Mouse (Mus musculus): ENCODE results near the gene Serpina3g. TPM values are rescaled to one million over a fixed set of nuclear protein-coding genes. Genes with fewer than 3 reads are reported as not detected.

The Serpina3g gene
- polyA plus RNA-seq, 1 experiment from 2014 or later, result 1.2 TPM

- Histone ChIP-seq H3K36me3 (ENCODE audit: control insufficient read depth, insufficient read depth, low read length) (no peaks in the 10 kb centered on the region), H3K4me2 (ENCODE audit: low read length) (no peak overlapping the region), H3K4me1 (ENCODE audit: control insufficient read depth, insufficient read depth, low read depth, low read length) (no peaks in the 10 kb centered on the region), H3K9me3 (ENCODE audit: control insufficient read depth, low read length) (no peaks in the 10 kb centered on the region), H3K9ac (ENCODE audit: low read depth, low read length) (no peak overlapping the region), H3K27me3 (replicated peaks; ENCODE audit: control insufficient read depth, insufficient read depth, low read length) (no peaks in the 10 kb centered on the region), H3K27ac (ENCODE audit: low read depth, low read length) (no peak overlapping the region), H3K4me3 (ENCODE audit: low read length) (no peak overlapping the region)
- no peak for ATAC-seq
- WGBS, result 56% methylated on average over 3 of the region's 3 CpGs
Observed at GRCm38 (mm10) chr12:104261041-104261440, 25.0 kb downstream of the Serpina3g start.

GRCm38 (mm10) chr12:104262863-104263262 lies 26.8 kb downstream of the Serpina3g start, which contains the start of gene Serpina3i:
Serpina3i (plus strand) TSS chr12:104263122.
- ATAC-seq, result no peak
- Histone ChIP-seq H3K4me2 (ENCODE audit: low read length) (no peak within 1 kb of the TSS), H3K4me1 (ENCODE audit: control insufficient read depth, insufficient read depth, low read depth, low read length) (no peaks in the 10 kb centered on the region), H3K27ac (ENCODE audit: low read depth, low read length) (no peak within 1 kb of the TSS), H3K4me3 (ENCODE audit: low read length) (no peak within 1 kb of the TSS), H3K9me3 (ENCODE audit: control insufficient read depth, low read length) (no peaks in the 10 kb centered on the region), H3K9ac (ENCODE audit: low read depth, low read length) (no peak within 1 kb of the TSS), H3K36me3 (ENCODE audit: control insufficient read depth, insufficient read depth, low read length) (no peaks in the 10 kb centered on the region), H3K27me3 (replicated peaks; ENCODE audit: control insufficient read depth, insufficient read depth, low read length) (no peaks in the 10 kb centered on the region)

- Histone ChIP-seq H3K9ac (ENCODE audit: low read depth, low read length) (no peak overlapping the region), H3K4me1 (ENCODE audit: control insufficient read depth, insufficient read depth, low read depth, low read length) (no peaks in the 10 kb centered on the region), H3K4me3 (ENCODE audit: low read length) (no peak overlapping the region), H3K9me3 (ENCODE audit: control insufficient read depth, low read length) (no peaks in the 10 kb centered on the region), H3K27ac (ENCODE audit: low read depth, low read length) (no peak overlapping the region), H3K27me3 (replicated peaks; ENCODE audit: control insufficient read depth, insufficient read depth, low read length) (no peaks in the 10 kb centered on the region), H3K36me3 (ENCODE audit: control insufficient read depth, insufficient read depth, low read length) (no peaks in the 10 kb centered on the region), H3K4me2 (ENCODE audit: low read length) (no peak overlapping the region)
- WGBS, result 85% methylated on average over 3 of the region's 3 CpGs
- ATAC-seq, result no peak
Observed at GRCm38 (mm10) chr12:104266374-104266773, 30.3 kb downstream of the Serpina3g start.

GRCm38 (mm10) chr12:104278216-104279055 lies 42.4 kb downstream of the Serpina3g start:
- H3K4me3 ChIP-seq (ENCODE audit: low read length), result no peak overlapping the region
- no peaks in the 10 kb centered on the region for H3K4me1 ChIP-seq (ENCODE audit: control insufficient read depth, insufficient read depth, low read depth, low read length)
- H3K27ac ChIP-seq (ENCODE audit: low read depth, low read length), result no peak overlapping the region
- WGBS, result 74% methylated on average over 18 of the region's 18 CpGs
- H3K36me3 ChIP-seq (ENCODE audit: control insufficient read depth, insufficient read depth, low read length), result no peaks in the 10 kb centered on the region
- H3K4me2 ChIP-seq (ENCODE audit: low read length), result no peak overlapping the region
- ATAC-seq, result no peak
- no peaks in the 10 kb centered on the region for H3K9me3 ChIP-seq (ENCODE audit: control insufficient read depth, low read length)
- H3K27me3 ChIP-seq (replicated peaks; ENCODE audit: control insufficient read depth, insufficient read depth, low read length), result no peaks in the 10 kb centered on the region
- H3K9ac ChIP-seq (ENCODE audit: low read depth, low read length), result no peak overlapping the region

GRCm38 (mm10) chr12:104279056-104279435 lies 43.0 kb downstream of the Serpina3g start:
- H3K4me1 ChIP-seq (ENCODE audit: control insufficient read depth, insufficient read depth, low read depth, low read length), result no peaks in the 10 kb centered on the region
- H3K36me3 ChIP-seq (ENCODE audit: control insufficient read depth, insufficient read depth, low read length), result no peaks in the 10 kb centered on the region
- ATAC-seq, result no peak
- H3K27ac ChIP-seq (ENCODE audit: low read depth, low read length), result no peak overlapping the region
- H3K9ac ChIP-seq (ENCODE audit: low read depth, low read length), result no peak overlapping the region
- H3K4me3 ChIP-seq (ENCODE audit: low read length), result no peak overlapping the region
- no peak overlapping the region for H3K4me2 ChIP-seq (ENCODE audit: low read length)
- WGBS, result 17% methylated on average over 3 of the region's 3 CpGs
- H3K27me3 ChIP-seq (replicated peaks; ENCODE audit: control insufficient read depth, insufficient read depth, low read length), result no peaks in the 10 kb centered on the region
- no peaks in the 10 kb centered on the region for H3K9me3 ChIP-seq (ENCODE audit: control insufficient read depth, low read length)

GRCm38 (mm10) chr12:104283380-104283779 lies 47.3 kb downstream of the Serpina3g start:
- no peaks in the 10 kb centered on the region for H3K36me3 ChIP-seq (ENCODE audit: control insufficient read depth, insufficient read depth, low read length)
- no peak overlapping the region for H3K4me3 ChIP-seq (ENCODE audit: low read length)
- no peaks in the 10 kb centered on the region for H3K4me1 ChIP-seq (ENCODE audit: control insufficient read depth, insufficient read depth, low read depth, low read length)
- no peak for ATAC-seq
- H3K4me2 ChIP-seq (ENCODE audit: low read length), result no peak overlapping the region
- 94% methylated on average over 11 of the region's 11 CpGs for WGBS
- H3K9me3 ChIP-seq (ENCODE audit: control insufficient read depth, low read length), result no peaks in the 10 kb centered on the region
- H3K9ac ChIP-seq (ENCODE audit: low read depth, low read length), result no peak overlapping the region
- no peak overlapping the region for H3K27ac ChIP-seq (ENCODE audit: low read depth, low read length)
- H3K27me3 ChIP-seq (replicated peaks; ENCODE audit: control insufficient read depth, insufficient read depth, low read length), result no peaks in the 10 kb centered on the region

- no peak overlapping the region for H3K4me3 ChIP-seq (ENCODE audit: low read length)
- no peak for ATAC-seq
- no peak overlapping the region for H3K9ac ChIP-seq (ENCODE audit: low read depth, low read length)
- H3K27me3 ChIP-seq (replicated peaks; ENCODE audit: control insufficient read depth, insufficient read depth, low read length), result no peaks in the 10 kb centered on the region
- H3K9me3 ChIP-seq (ENCODE audit: control insufficient read depth, low read length), result no peaks in the 10 kb centered on the region
- no peaks in the 10 kb centered on the region for H3K4me1 ChIP-seq (ENCODE audit: control insufficient read depth, insufficient read depth, low read depth, low read length)
- H3K27ac ChIP-seq (ENCODE audit: low read depth, low read length), result no peak overlapping the region
- H3K4me2 ChIP-seq (ENCODE audit: low read length), result no peak overlapping the region
- no peaks in the 10 kb centered on the region for H3K36me3 ChIP-seq (ENCODE audit: control insufficient read depth, insufficient read depth, low read length)
Observed at GRCm38 (mm10) chr12:104288336-104288735, 52.3 kb downstream of the Serpina3g start.

GRCm38 (mm10) chr12:104289872-104290271 lies 53.8 kb downstream of the Serpina3g start:
- Histone ChIP-seq H3K4me3 (ENCODE audit: low read length) (no peak overlapping the region), H3K36me3 (ENCODE audit: control insufficient read depth, insufficient read depth, low read length) (no peaks in the 10 kb centered on the region), H3K4me1 (ENCODE audit: control insufficient read depth, insufficient read depth, low read depth, low read length) (no peaks in the 10 kb centered on the region), H3K9me3 (ENCODE audit: control insufficient read depth, low read length) (no peaks in the 10 kb centered on the region), H3K27me3 (replicated peaks; ENCODE audit: control insufficient read depth, insufficient read depth, low read length) (no peaks in the 10 kb centered on the region), H3K9ac (ENCODE audit: low read depth, low read length) (no peak overlapping the region), H3K27ac (ENCODE audit: low read depth, low read length) (no peak overlapping the region), H3K4me2 (ENCODE audit: low read length) (no peak overlapping the region)
- 53% methylated on average over 4 of the region's 4 CpGs for WGBS
- no peak for ATAC-seq
